Mouse (Mus musculus): ENCODE data around the gene Hrh3.

DNA sequence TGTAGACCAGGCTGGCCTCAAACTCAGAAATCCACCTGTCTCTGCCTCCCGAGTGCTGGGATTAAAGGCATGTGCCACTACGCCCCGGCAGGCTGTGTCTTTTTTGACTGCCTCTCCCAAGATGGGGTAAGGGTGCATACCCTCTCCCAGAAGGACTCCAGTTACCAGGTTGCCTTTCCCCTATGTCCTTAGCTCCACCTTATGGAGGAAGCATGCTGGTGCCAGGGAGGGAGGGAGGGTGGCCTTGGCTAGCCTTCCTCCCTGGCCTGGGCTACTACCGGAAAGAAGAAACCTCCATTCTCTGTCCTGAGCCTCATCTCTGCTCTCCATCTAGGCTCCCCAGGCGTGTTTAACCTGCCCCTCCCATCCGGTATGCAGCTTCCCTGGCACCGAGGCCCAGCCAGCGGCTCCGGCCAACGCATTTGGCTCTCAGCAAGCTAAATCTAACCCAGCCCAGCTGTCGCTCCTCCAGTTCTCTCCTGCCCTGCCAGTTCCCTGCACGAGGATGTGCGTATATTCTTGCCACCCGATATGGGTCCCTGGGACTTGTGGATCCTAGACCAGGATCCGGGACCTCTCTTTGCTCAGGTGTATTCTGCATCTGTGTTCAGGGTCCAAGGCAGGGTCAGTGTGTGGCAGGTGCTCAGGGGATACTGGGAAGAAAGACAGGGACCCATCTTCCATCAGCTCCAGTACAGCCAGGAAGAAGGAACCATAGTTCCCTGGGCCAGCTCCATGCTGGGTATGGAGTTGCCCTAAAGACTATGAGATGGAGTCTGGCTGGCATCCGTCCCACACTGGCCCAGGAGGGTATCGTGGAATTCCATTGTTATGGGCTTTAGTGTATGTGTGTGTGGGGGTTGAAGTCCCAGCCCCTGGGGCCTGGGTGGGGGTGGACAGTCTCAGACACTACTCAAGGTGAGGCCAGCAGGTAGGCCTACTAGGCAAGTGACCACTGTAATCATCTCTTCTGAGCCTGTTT is 9.9 kb upstream of the Hrh3 start:
- TF ChIP-seq CTCF (IDR thresholded peaks at IDR 0.05; ENCODE audit: low read depth, low read length) = no peak
- TF ChIP-seq GATA1 (IDR thresholded peaks at IDR 0.05; ENCODE audit: borderline replicate concordance, low read length) = no peak
